Mouse (Mus musculus) heart, postnatal 0 days (tissue): Measurements from ENCODE around the gene Tubb2b.

Experiments used
- CTCF ChIP-seq: IDR thresholded peaks from 2 replicates; pipeline ENCODE4 v1.5.1; 2016; ENCODE audit warnings: antibody characterized with exemption, control low read depth, low read depth
- EP300 ChIP-seq: IDR thresholded peaks from 2 replicates; pipeline ENCODE4 v1.6.1; 2016; ENCODE audit warnings: antibody characterized with exemption, low read depth

DNA sequence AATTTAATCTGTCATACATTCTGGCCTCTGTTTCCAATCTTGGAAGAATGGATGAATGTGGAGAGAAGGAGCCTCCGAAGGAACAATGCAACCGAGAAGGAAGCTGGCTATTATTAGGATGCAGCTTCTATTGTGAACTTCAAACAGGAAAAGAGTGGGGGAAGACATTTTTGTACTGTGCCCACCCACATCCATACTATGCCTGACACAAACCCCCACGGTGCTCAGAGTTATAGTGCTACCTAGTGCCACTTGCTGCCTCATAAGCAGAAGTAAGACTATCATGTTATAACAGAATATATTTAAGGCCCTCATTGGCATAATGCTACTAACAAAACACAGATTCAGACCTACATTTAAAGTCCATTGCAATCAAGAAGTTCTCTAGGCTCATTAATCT lies 40.9 kb downstream of the Tubb2b start:
- TF ChIP-seq EP300 (no peak), CTCF (no peak)
